Mouse (Mus musculus) heart, postnatal 4 days (tissue): Measurements from ENCODE around the gene Mrpl51. TPM values are rescaled to one million over a fixed set of nuclear protein-coding genes. Genes with fewer than 3 reads are reported as not detected.

ENCODE experiments used
- DNase-seq: peaks from one replicate; pipeline ENCODE4 v3.0.0; 2021
- total RNA-seq, 2 experiments: library from RNA; stranded (reverse); gene quantifications; 2 replicates each; pipeline ENCODE4 v1.2.3; 2021

The Mrpl51 gene
- total RNA-seq = 100 to 1,000 TPM; 248 to 271 TPM

- peak; percentile 98 for DNase-seq
Measured at GRCm38 (mm10) chr6:125191332-125192015, at the start of gene Mrpl51, which contains the start of gene Ncapd2. Gene Mrpl51 (plus strand): TSS chr6:125191801. Gene Ncapd2 (minus strand): TSS chr6:125191701.

- DNase-seq = no peak
Measured at GRCm38 (mm10) chr6:125142436-125142835, 49.2 kb upstream of the Mrpl51 start.

GRCm38 (mm10) chr6:125143128-125143527 is 48.5 kb upstream of the Mrpl51 start:
- no peak for DNase-seq

- DNase-seq = no peak
Measured at GRCm38 (mm10) chr6:125143904-125144303, 47.7 kb upstream of the Mrpl51 start.

- DNase-seq = peak; percentile 91
Measured at GRCm38 (mm10) chr6:125145001-125145400, 46.6 kb upstream of the Mrpl51 start, which contains the start of gene Iffo1. Gene Iffo1 (plus strand): TSS chr6:125145241.

- DNase-seq = no peak
Measured at GRCm38 (mm10) chr6:125145479-125145951, 46.1 kb upstream of the Mrpl51 start.

GRCm38 (mm10) chr6:125146148-125146547 is 45.5 kb upstream of the Mrpl51 start:
- no peak for DNase-seq

GRCm38 (mm10) chr6:125146797-125147196 is 44.8 kb upstream of the Mrpl51 start:
- DNase-seq = peak; percentile 61

- no peak for DNase-seq
Measured at GRCm38 (mm10) chr6:125147329-125147728, 44.3 kb upstream of the Mrpl51 start.

- peak; percentile 78 for DNase-seq
Measured at GRCm38 (mm10) chr6:125148251-125148925, 43.2 kb upstream of the Mrpl51 start.

GRCm38 (mm10) chr6:125148926-125149568 is 42.6 kb upstream of the Mrpl51 start:
- DNase-seq = peak; percentile 71

GRCm38 (mm10) chr6:125149569-125149950 is 42.0 kb upstream of the Mrpl51 start:
- no peak for DNase-seq

GRCm38 (mm10) chr6:125152212-125153017 is 39.2 kb upstream of the Mrpl51 start:
- peak; percentile 67 for DNase-seq

- DNase-seq = no peak
Measured at GRCm38 (mm10) chr6:125153018-125153389, 38.6 kb upstream of the Mrpl51 start.

GRCm38 (mm10) chr6:125153682-125154081 is 37.9 kb upstream of the Mrpl51 start:
- DNase-seq = no peak

- no peak for DNase-seq
Measured at GRCm38 (mm10) chr6:125154550-125154949, 37.1 kb upstream of the Mrpl51 start.

GRCm38 (mm10) chr6:125155262-125155661 is 36.3 kb upstream of the Mrpl51 start:
- no peak for DNase-seq

GRCm38 (mm10) chr6:125156491-125156890 is 35.1 kb upstream of the Mrpl51 start:
- no peak for DNase-seq

- no peak for DNase-seq
Measured at GRCm38 (mm10) chr6:125156903-125157614, 34.5 kb upstream of the Mrpl51 start.

- no peak for DNase-seq
Measured at GRCm38 (mm10) chr6:125158944-125159492, 32.6 kb upstream of the Mrpl51 start.

GRCm38 (mm10) chr6:125159773-125160557 is 31.6 kb upstream of the Mrpl51 start:
- no peak for DNase-seq
